Comparison of ENCODE assay signal across 8 mouse cellular contexts in genomic region chr10:80917336-80917778, GRCm38 (mm10). TPM values are rescaled to one million over a fixed set of nuclear protein-coding genes. Genes with fewer than 3 reads are reported as not detected.
DNase-seq lines count a peak whose midpoint lies in the region; ATAC-seq and TF ChIP-seq lines count a peak whose summit lies in the region.

No protein-coding gene starts in this region.

- no peaks in the 10 kb centered on the region for H3K27me3 ChIP-seq in heart, embryonic 11.5 days (ENCODE audit: control insufficient read depth, insufficient read depth, low read length)
- no peaks in the 10 kb centered on the region; a peak in 1 of 4 replicates for H3K27me3 ChIP-seq in MEL (ENCODE audit: control insufficient read depth in 1 of 2, insufficient read depth in 2 of 2, low read length in 2 of 2)
- H3K27me3 ChIP-seq in heart, embryonic 16.5 days (ENCODE audit: control insufficient read depth, insufficient read depth, low read length), result no peaks in the 10 kb centered on the region
- H3K27me3 ChIP-seq in limb, embryonic 12.5 days, result no peaks in the 10 kb centered on the region; the same call in 1 of the 2 replicates
- H3K27me3 ChIP-seq in neural tube, embryonic 11.5 days (ENCODE audit: control insufficient read depth, insufficient read depth, low read length), result no peaks in the 10 kb centered on the region

- DNase-seq in heart, adult 8-10 months (ENCODE audit: low spot score), result no peak
- DNase-seq in MEL (ENCODE audit: low read depth, low spot score), result no peak
- no peak for DNase-seq in neural tube, embryonic 11.5 days (ENCODE audit: low spot score)
- DNase-seq in left cerebral cortex, postnatal 10 days (ENCODE audit: extremely low spot score in 1 of 2, low spot score in 2 of 2), result no peak
- DNase-seq in layer of hippocampus, adult 18-20 months (ENCODE audit: low spot score in 2 of 2), result no peak

- peak; percentile 32; the same call in 1 of the 2 replicates for ATAC-seq in heart, embryonic 11.5 days (replicated peaks; ENCODE audit: insufficient number of reproducible peaks, low FRiP score, low TSS enrichment)
- peak; percentile 25; the same call in 1 of the 2 replicates for ATAC-seq in heart, embryonic 16.5 days (replicated peaks; ENCODE audit: extremely low read depth, insufficient read depth, low FRiP score)
- no peak for ATAC-seq in limb, embryonic 12.5 days (ENCODE audit: insufficient number of reproducible peaks, insufficient read depth, low FRiP score, low TSS enrichment, low read depth)
- ATAC-seq in neural tube, embryonic 11.5 days (ENCODE audit: insufficient read depth, low FRiP score, low TSS enrichment), result no peak

- TF ChIP-seq EP300 in MEL (IDR thresholded peaks at IDR 0.05; ENCODE audit: low read depth in 1 of 2, low read length in 2 of 2), result no peak

- H3K36me3 ChIP-seq in heart, embryonic 11.5 days (ENCODE audit: control insufficient read depth, insufficient read depth, low read length), result peaks cover 3% of the 10 kb centered on the region; the same call in 1 of the 2 replicates
- H3K36me3 ChIP-seq in MEL (ENCODE audit: control insufficient read depth in 1 of 2, insufficient read depth in 2 of 2, low read length in 2 of 2), result peaks cover 0 to 2% of the 10 kb centered on the region in 2 experiments; a peak in 1 of 4 replicates
- H3K36me3 ChIP-seq in heart, embryonic 16.5 days (ENCODE audit: control insufficient read depth, insufficient read depth), result no peaks in the 10 kb centered on the region
- peaks cover 34% of the 10 kb centered on the region for H3K36me3 ChIP-seq in limb, embryonic 12.5 days
- H3K36me3 ChIP-seq in neural tube, embryonic 11.5 days (ENCODE audit: control insufficient read depth, insufficient read depth, low read length), result peaks cover 4% of the 10 kb centered on the region

- H3K4me1 ChIP-seq in heart, embryonic 11.5 days (ENCODE audit: control insufficient read depth, insufficient read depth, low read length), result peaks cover 12% of the 10 kb centered on the region
- H3K4me1 ChIP-seq in MEL (ENCODE audit: control insufficient read depth in 1 of 2, insufficient read depth in 2 of 2, low read length in 2 of 2), result peaks cover 0 to 8% of the 10 kb centered on the region in 2 experiments; a peak in 1 of 4 replicates
- H3K4me1 ChIP-seq in heart, embryonic 16.5 days (ENCODE audit: control insufficient read depth, insufficient read depth, low read length), result peaks cover 18% of the 10 kb centered on the region
- peaks cover 33% of the 10 kb centered on the region for H3K4me1 ChIP-seq in limb, embryonic 12.5 days (replicated peaks)
- peaks cover 16% of the 10 kb centered on the region for H3K4me1 ChIP-seq in neural tube, embryonic 11.5 days (ENCODE audit: control insufficient read depth, insufficient read depth, low read length)

- no peak for TF ChIP-seq RAD21 in MEL (IDR thresholded peaks at IDR 0.05; ENCODE audit: low read depth, low read length)

- H3K4me3 ChIP-seq in heart, embryonic 11.5 days (ENCODE audit: low read depth, low read length), result peak overlapping the region; percentile 62
- H3K4me3 ChIP-seq in MEL (ENCODE audit: control insufficient read depth in 1 of 2, insufficient read depth in 1 of 2, low read depth in 2 of 2, low read length in 2 of 2), result peak overlapping the region; percentile 74 to 96
- H3K4me3 ChIP-seq in heart, embryonic 16.5 days (ENCODE audit: low read length), result peak overlapping the region; percentile 89
- H3K4me3 ChIP-seq in limb, embryonic 12.5 days (replicated peaks), result peak overlapping the region; percentile 94
- peak overlapping the region; percentile 97 for H3K4me3 ChIP-seq in neural tube, embryonic 11.5 days (ENCODE audit: low read depth, low read length)

- H3K9ac ChIP-seq in heart, embryonic 11.5 days (ENCODE audit: low read depth, low read length), result peak overlapping the region; percentile 86
- peak overlapping the region; percentile 87 for H3K9ac ChIP-seq in MEL (ENCODE audit: control insufficient read depth, low read depth, low read length, poor library complexity, severe bottlenecking)
- H3K9ac ChIP-seq in heart, embryonic 16.5 days (ENCODE audit: low read length), result peak overlapping the region; percentile 89
- peak overlapping the region; percentile 87 for H3K9ac ChIP-seq in limb, embryonic 12.5 days (replicated peaks)
- H3K9ac ChIP-seq in neural tube, embryonic 11.5 days (ENCODE audit: low read length), result peak overlapping the region; percentile 86

- WGBS in heart, embryonic 11.5 days (ENCODE audit: insufficient replicate concordance), result 4% methylated on average over 15 of the region's 15 CpGs
- 2% methylated on average over 15 of the region's 15 CpGs for WGBS in heart, embryonic 16.5 days
- WGBS in limb, embryonic 12.5 days, result 3% methylated on average over 15 of the region's 15 CpGs
- WGBS in neural tube, embryonic 11.5 days, result 2% methylated on average over 15 of the region's 15 CpGs

- peaks cover 6% of the 10 kb centered on the region for H3K79me2 ChIP-seq in MEL (ENCODE audit: control insufficient read depth, insufficient read depth, low read length, poor library complexity)

- peak overlapping the region; percentile 97 for H3K4me2 ChIP-seq in heart, embryonic 11.5 days
- peak overlapping the region; percentile 93 for H3K4me2 ChIP-seq in heart, embryonic 16.5 days (ENCODE audit: low read depth, low read length)
- peak overlapping the region; percentile 98 for H3K4me2 ChIP-seq in limb, embryonic 12.5 days
- peak overlapping the region; percentile 98 for H3K4me2 ChIP-seq in neural tube, embryonic 11.5 days (ENCODE audit: low read depth)

- TF ChIP-seq POLR2A in MEL (IDR thresholded peaks at IDR 0.05; ENCODE audit: control insufficient read depth in 1 of 2, insufficient read depth in 1 of 2, low read depth in 1 of 2, low read length in 2 of 2, poor library complexity in 1 of 2), result no peak

- no peak overlapping the region; the same call in 1 of the 2 replicates for H3K27ac ChIP-seq in heart, embryonic 11.5 days (ENCODE audit: low read depth, low read length)
- no peak overlapping the region for H3K27ac ChIP-seq in MEL (ENCODE audit: control insufficient read depth, low read depth, low read length)
- peak overlapping the region; percentile 4; the same call in 1 of the 2 replicates for H3K27ac ChIP-seq in heart, embryonic 16.5 days (ENCODE audit: low read length)
- H3K27ac ChIP-seq in limb, embryonic 12.5 days, result peak overlapping the region; percentile 72; the same call in 1 of the 2 replicates
- peak overlapping the region; percentile 42 for H3K27ac ChIP-seq in neural tube, embryonic 11.5 days (ENCODE audit: low read depth, low read length)

- no peak for TF ChIP-seq CTCF in MEL (IDR thresholded peaks at IDR 0.05 in 2 of 3, conservative IDR thresholded peaks at IDR 0.05 in 1 of 3; ENCODE audit: control insufficient read depth in 1 of 3, insufficient read depth in 1 of 3, low read depth in 2 of 3, low read length in 3 of 3, poor library complexity in 1 of 3, severe bottlenecking in 1 of 3)

- intact Hi-C loops in left cerebral cortex, postnatal 10 days (cut with DNase I), result no loop called here

- H3K9me3 ChIP-seq in heart, embryonic 11.5 days (replicated peaks; ENCODE audit: control insufficient read depth, low read length), result no peaks in the 10 kb centered on the region
- no peaks in the 10 kb centered on the region for H3K9me3 ChIP-seq in MEL (replicated peaks; ENCODE audit: insufficient read depth, low read length)
- no peaks in the 10 kb centered on the region for H3K9me3 ChIP-seq in heart, embryonic 16.5 days (replicated peaks; ENCODE audit: control insufficient read depth, low read length)
- H3K9me3 ChIP-seq in limb, embryonic 12.5 days, result no peaks in the 10 kb centered on the region
- H3K9me3 ChIP-seq in neural tube, embryonic 11.5 days (ENCODE audit: control insufficient read depth, low read length), result no peaks in the 10 kb centered on the region

RNA-seq across cellular contexts. Expression of gene Lmnb2, which starts 0.7 kb away (rescaled TPM):
- polyA plus RNA-seq in heart, embryonic 11.5 days (2014; fragmentation: Nextera tagmentation; extraction: Ambion mirVana), result 7.9 and 11.6 TPM in 2 replicates
- total RNA-seq in heart, adult 8-10 months (2022), result 1 to 10 TPM; 3.5 to 6.3 (median 4.8) TPM
- total RNA-seq in MEL (2012; rRNA removed), result 28.4 and 32.8 TPM in 2 replicates
- polyA plus RNA-seq in MEL (2012; ENCODE audit: insufficient read depth in 1 of 2, insufficient read length in 2 of 2, low read depth in 1 of 2, low replicate concordance in 2 of 2, missing spikeins in 1 of 2), result 10 to 100 TPM in 1 of 2 experiments, not detected in 1; 29.9 TPM
- 27.5 and 30.0 TPM in 2 replicates for polyA plus RNA-seq in heart, embryonic 16.5 days (2015; fragmentation: Nextera tagmentation; extraction: Ambion mirVana)
- 74.8 and 75.2 TPM in 2 replicates for polyA plus RNA-seq in limb, embryonic 12.5 days (2016; fragmentation: Nextera tagmentation; extraction: Ambion mirVana)
- 23.0 and 27.9 TPM in 2 replicates for polyA plus RNA-seq in neural tube, embryonic 11.5 days (2014; fragmentation: Nextera tagmentation; extraction: Ambion mirVana)
- total RNA-seq in left cerebral cortex, postnatal 10 days (2021), result 10 to 100 TPM; 20.4 to 21.3 TPM
- 10 to 100 TPM; 19.5 to 22.3 TPM for total RNA-seq in layer of hippocampus, adult 18-20 months (2021)

RNA-seq across cellular contexts. Expression of gene Gadd45b, which starts 12.5 kb away (rescaled TPM):
- 21.3 and 25.6 TPM in 2 replicates for polyA plus RNA-seq in heart, embryonic 11.5 days (2014; fragmentation: Nextera tagmentation; extraction: Ambion mirVana)
- total RNA-seq in heart, adult 8-10 months (2022), result 10 to 100 TPM in 2 of 4 experiments, 1 to 10 TPM in 2; 5.0 to 18.1 (median 12.0) TPM
- total RNA-seq in MEL (2012; rRNA removed), result 13.3 and 13.4 TPM in 2 replicates
- 10 to 100 TPM in 1 of 2 experiments, not detected in 1; 10.1 TPM for polyA plus RNA-seq in MEL (2012; ENCODE audit: insufficient read depth in 1 of 2, insufficient read length in 2 of 2, low read depth in 1 of 2, low replicate concordance in 2 of 2, missing spikeins in 1 of 2)
- polyA plus RNA-seq in heart, embryonic 16.5 days (2015; fragmentation: Nextera tagmentation; extraction: Ambion mirVana), result 33.6 and 34.3 TPM in 2 replicates
- 19.4 and 20.6 TPM in 2 replicates for polyA plus RNA-seq in limb, embryonic 12.5 days (2016; fragmentation: Nextera tagmentation; extraction: Ambion mirVana)
- polyA plus RNA-seq in neural tube, embryonic 11.5 days (2014; fragmentation: Nextera tagmentation; extraction: Ambion mirVana), result 7.9 and 8.5 TPM in 2 replicates
- total RNA-seq in left cerebral cortex, postnatal 10 days (2021), result 10 to 100 TPM in 1 of 2 experiments, 1 to 10 TPM in 1; 8.2 to 10.4 TPM
- 10 to 100 TPM; 24.9 to 28.1 TPM for total RNA-seq in layer of hippocampus, adult 18-20 months (2021)

RNA-seq across cellular contexts. Expression of gene Timm13, which starts 16.6 kb away (rescaled TPM):
- polyA plus RNA-seq in heart, embryonic 11.5 days (2014; fragmentation: Nextera tagmentation; extraction: Ambion mirVana), result 300 and 340 TPM in 2 replicates
- 100 to 1,000 TPM; 117 to 135 (median 123) TPM for total RNA-seq in heart, adult 8-10 months (2022)
- total RNA-seq in MEL (2012; rRNA removed), result 349 and 366 TPM in 2 replicates
- 100 to 1,000 TPM; 329 to 645 TPM for polyA plus RNA-seq in MEL (2012; ENCODE audit: insufficient read depth in 1 of 2, insufficient read length in 2 of 2, low read depth in 1 of 2, low replicate concordance in 2 of 2, missing spikeins in 1 of 2)
- polyA plus RNA-seq in heart, embryonic 16.5 days (2015; fragmentation: Nextera tagmentation; extraction: Ambion mirVana), result 286 and 289 TPM in 2 replicates
- 318 and 327 TPM in 2 replicates for polyA plus RNA-seq in limb, embryonic 12.5 days (2016; fragmentation: Nextera tagmentation; extraction: Ambion mirVana)
- polyA plus RNA-seq in neural tube, embryonic 11.5 days (2014; fragmentation: Nextera tagmentation; extraction: Ambion mirVana), result 312 and 323 TPM in 2 replicates
- total RNA-seq in left cerebral cortex, postnatal 10 days (2021), result 100 to 1,000 TPM; 158 to 161 TPM
- 100 to 1,000 TPM; 136 to 144 TPM for total RNA-seq in layer of hippocampus, adult 18-20 months (2021)

RNA-seq across cellular contexts. Expression of gene Tmprss9, which starts 45.7 kb away (rescaled TPM):
- not detected in 2 replicates for polyA plus RNA-seq in heart, embryonic 11.5 days (2014; fragmentation: Nextera tagmentation; extraction: Ambion mirVana)
- not detected for total RNA-seq in heart, adult 8-10 months (2022)
- 0.07 and 0.15 TPM in 2 replicates for total RNA-seq in MEL (2012; rRNA removed)
- under 1 TPM in 1 of 2 experiments, not detected in 1; 0.25 TPM for polyA plus RNA-seq in MEL (2012; ENCODE audit: insufficient read depth in 1 of 2, insufficient read length in 2 of 2, low read depth in 1 of 2, low replicate concordance in 2 of 2, missing spikeins in 1 of 2)
- not detected in 2 replicates for polyA plus RNA-seq in heart, embryonic 16.5 days (2015; fragmentation: Nextera tagmentation; extraction: Ambion mirVana)
- polyA plus RNA-seq in limb, embryonic 12.5 days (2016; fragmentation: Nextera tagmentation; extraction: Ambion mirVana), result 0.08 TPM in 1 of 2 replicates, not detected in the other
- 0.08 and 0.11 TPM in 2 replicates for polyA plus RNA-seq in neural tube, embryonic 11.5 days (2014; fragmentation: Nextera tagmentation; extraction: Ambion mirVana)
- under 1 TPM in 1 of 2 experiments, not detected in 1; 0.13 TPM for total RNA-seq in left cerebral cortex, postnatal 10 days (2021)
- total RNA-seq in layer of hippocampus, adult 18-20 months (2021), result under 1 TPM; 0.40 to 0.56 TPM

Comparison
In these comparisons a context has a peak if more than half of its experiments do, and no peak if none do; other contexts are left out.
1. H3K27ac ChIP-seq: peak in heart, embryonic 16.5 days (single experiment), limb, embryonic 12.5 days (single experiment) and neural tube, embryonic 11.5 days (single experiment); none in heart, embryonic 11.5 days (single experiment) and MEL (single experiment).
2. ATAC-seq: peak in heart, embryonic 11.5 days (single experiment) and heart, embryonic 16.5 days (single experiment); none in limb, embryonic 12.5 days (single experiment) and neural tube, embryonic 11.5 days (single experiment).
3. Peak in every context shown above with its lines, with median percentiles within 50 percentile points of each other: H3K4me2 ChIP-seq, H3K4me3 ChIP-seq and H3K9ac ChIP-seq.